Mouse (Mus musculus): ENCODE data around the gene Ceacam16. TPM values are rescaled to one million over a fixed set of nuclear protein-coding genes. Genes with fewer than 3 reads are reported as not detected.
A peak's percentile ranks its signal among the peaks of the same experiment; 100 is the strongest.

Gene Ceacam16
- polyA plus RNA-seq, 1 experiment = 21.7 TPM

DNA sequence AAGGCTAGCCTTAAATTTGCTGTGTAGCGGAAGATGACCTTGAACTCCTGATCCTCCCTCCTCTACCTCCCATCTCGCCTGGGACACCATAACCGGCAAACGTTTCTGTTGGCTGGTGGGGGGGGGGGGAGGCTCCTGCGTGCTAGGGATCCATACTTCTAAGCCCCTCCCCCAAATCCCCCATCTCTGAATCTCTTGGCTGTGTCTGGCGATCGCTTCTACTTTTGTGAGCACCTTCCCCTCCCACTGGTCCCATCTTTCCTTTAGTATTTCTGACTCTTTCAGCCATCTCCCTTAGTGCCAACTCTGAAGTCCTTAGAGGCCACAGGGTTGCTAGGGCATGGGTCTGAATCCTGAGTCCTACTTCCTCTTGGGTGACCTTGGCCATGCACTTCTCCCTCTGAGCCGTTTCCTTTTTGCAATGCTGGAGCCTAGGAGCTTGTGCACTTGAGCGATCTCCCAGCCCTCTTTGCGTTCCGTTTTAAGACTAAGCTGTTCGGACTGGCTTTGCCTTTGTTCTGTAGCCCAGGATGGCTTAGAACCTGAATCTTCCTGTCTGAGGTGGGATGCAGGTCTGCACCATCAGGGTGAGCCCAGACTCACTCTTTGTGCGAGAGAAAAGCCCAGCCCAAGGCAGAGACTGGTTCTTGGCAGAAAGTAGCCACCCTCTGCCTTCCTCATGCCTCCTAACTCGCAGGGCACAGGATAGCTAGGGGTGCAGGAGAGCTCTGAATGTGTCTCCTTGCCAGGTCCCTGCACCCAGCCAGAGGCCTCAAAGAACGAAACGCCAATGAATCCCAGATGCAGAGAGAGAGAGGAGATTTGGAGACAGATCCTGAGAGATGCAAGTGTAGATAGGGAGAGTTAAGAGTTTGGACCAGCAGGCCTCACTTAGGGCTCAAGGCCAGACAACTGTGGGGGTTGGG, 37.6 kb downstream of the Ceacam16 start:
- 0 out of 2 replicates have a peak, but pooled peaks cover 2% of the 10 kb centered on the region for H3K36me3 ChIP-seq (ENCODE audit: control insufficient read depth, insufficient read depth, low read length)
- peak overlapping the region; percentile 12; the same call in 1 of the 2 replicates for H3K4me3 ChIP-seq (ENCODE audit: extremely low read depth, insufficient read depth, insufficient read length)
- no peak for DNase-seq (ENCODE audit: low read depth in 1 of 2, low spot score in 2 of 2)
- peak overlapping the region; percentile 81 for H3K27ac ChIP-seq (ENCODE audit: insufficient read depth, low read length)
- no peak for TF ChIP-seq CTCF (IDR thresholded peaks at IDR 0.05; ENCODE audit: extremely low read depth, insufficient read depth, insufficient read length, insufficient replicate concordance)
- TF ChIP-seq POLR2A (IDR thresholded peaks at IDR 0.05; ENCODE audit: low read depth, low read length) = no peak
- 24% methylated on average over 16 of the region's 16 CpGs for WGBS
- H3K27me3 ChIP-seq (ENCODE audit: control insufficient read depth, insufficient read depth, low read length) = no peaks in the 10 kb centered on the region
- peaks cover 42% of the 10 kb centered on the region for H3K4me1 ChIP-seq (ENCODE audit: control insufficient read depth, insufficient read depth, insufficient read length)

DNA sequence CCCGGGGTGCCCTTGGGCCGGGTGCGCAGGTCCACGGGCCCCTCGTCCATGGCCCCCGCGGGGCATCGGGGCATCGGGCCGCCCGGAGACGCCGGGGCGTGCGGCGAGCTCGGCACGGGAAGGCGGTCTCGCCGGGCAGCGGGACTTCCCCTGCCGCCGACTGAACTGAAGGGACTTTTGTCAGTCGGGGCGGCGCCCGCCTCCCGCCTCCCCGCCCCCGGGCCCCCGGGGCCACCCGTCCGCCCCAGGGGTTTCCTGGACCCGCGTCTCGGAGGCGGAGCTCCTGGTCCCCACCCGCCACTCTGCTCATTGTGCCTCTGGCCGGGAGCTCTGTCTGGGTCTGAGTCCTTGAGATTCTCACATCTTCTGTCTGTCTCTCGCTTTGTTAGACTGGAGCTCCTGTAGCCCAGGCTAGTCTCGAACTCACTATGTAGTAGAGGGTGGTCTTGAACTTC, 38.5 kb downstream of the Ceacam16 start, which contains the start of gene Bcl3:
Gene Bcl3 (minus strand): TSS at position 167 of the 455 bp plus-strand sequence.
- DNase-seq (ENCODE audit: low read depth in 1 of 2, low spot score in 2 of 2) = peak; percentile 49 to 89
- TF ChIP-seq POLR2A (IDR thresholded peaks at IDR 0.05; ENCODE audit: low read depth, low read length) = no peak; the same call in none of the 2 replicates
- TF ChIP-seq CTCF (IDR thresholded peaks at IDR 0.05; ENCODE audit: extremely low read depth, insufficient read depth, insufficient read length, insufficient replicate concordance) = no peak
- peak within 1 kb of the TSS; percentile 81 for H3K27ac ChIP-seq (ENCODE audit: insufficient read depth, low read length)
- peak within 1 kb of the TSS; percentile 65 for H3K4me3 ChIP-seq (ENCODE audit: extremely low read depth, insufficient read depth, insufficient read length)
- peaks cover 50% of the 10 kb centered on the region for H3K4me1 ChIP-seq (ENCODE audit: control insufficient read depth, insufficient read depth, insufficient read length)
- no peaks in the 10 kb centered on the region for H3K27me3 ChIP-seq (ENCODE audit: control insufficient read depth, insufficient read depth, low read length)
- 0 out of 2 replicates have a peak, but pooled peaks cover 2% of the 10 kb centered on the region for H3K36me3 ChIP-seq (ENCODE audit: control insufficient read depth, insufficient read depth, low read length)
- WGBS = 2% methylated on average over 41 of the region's 42 CpGs

DNA sequence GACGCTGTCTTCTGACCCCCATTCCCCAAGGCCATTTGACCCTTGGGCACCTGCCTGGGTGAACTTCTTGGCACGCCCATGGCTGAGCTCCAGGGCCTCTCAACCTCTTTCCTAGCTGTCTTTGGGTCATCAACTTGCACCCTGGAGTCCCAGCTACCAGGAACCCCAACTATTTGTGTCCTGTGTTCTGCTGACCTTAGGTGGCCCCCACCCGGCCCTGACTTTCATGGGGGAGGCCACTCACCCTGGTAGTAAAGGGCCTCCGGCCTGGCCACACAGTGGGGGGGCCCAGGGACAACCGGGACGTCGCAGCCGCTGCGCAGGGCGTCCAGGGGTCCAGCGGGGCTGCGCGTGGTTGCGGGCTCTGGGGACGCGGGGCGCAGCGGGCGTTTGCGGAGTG, 38.9 kb downstream of the Ceacam16 start:
- H3K4me3 ChIP-seq (ENCODE audit: extremely low read depth, insufficient read depth, insufficient read length) = peak overlapping the region; percentile 65
- no peak for DNase-seq (ENCODE audit: low read depth in 1 of 2, low spot score in 2 of 2)
- 0 out of 2 replicates have a peak, but pooled peaks cover 2% of the 10 kb centered on the region for H3K36me3 ChIP-seq (ENCODE audit: control insufficient read depth, insufficient read depth, low read length)
- H3K27me3 ChIP-seq (ENCODE audit: control insufficient read depth, insufficient read depth, low read length) = no peaks in the 10 kb centered on the region
- 12% methylated on average over 20 of the region's 20 CpGs for WGBS
- H3K27ac ChIP-seq (ENCODE audit: insufficient read depth, low read length) = peak overlapping the region; percentile 76
- H3K4me1 ChIP-seq (ENCODE audit: control insufficient read depth, insufficient read depth, insufficient read length) = peaks cover 50% of the 10 kb centered on the region
- TF ChIP-seq POLR2A (IDR thresholded peaks at IDR 0.05; ENCODE audit: low read depth, low read length) = no peak
- no peak for TF ChIP-seq CTCF (IDR thresholded peaks at IDR 0.05; ENCODE audit: extremely low read depth, insufficient read depth, insufficient read length, insufficient replicate concordance)

DNA sequence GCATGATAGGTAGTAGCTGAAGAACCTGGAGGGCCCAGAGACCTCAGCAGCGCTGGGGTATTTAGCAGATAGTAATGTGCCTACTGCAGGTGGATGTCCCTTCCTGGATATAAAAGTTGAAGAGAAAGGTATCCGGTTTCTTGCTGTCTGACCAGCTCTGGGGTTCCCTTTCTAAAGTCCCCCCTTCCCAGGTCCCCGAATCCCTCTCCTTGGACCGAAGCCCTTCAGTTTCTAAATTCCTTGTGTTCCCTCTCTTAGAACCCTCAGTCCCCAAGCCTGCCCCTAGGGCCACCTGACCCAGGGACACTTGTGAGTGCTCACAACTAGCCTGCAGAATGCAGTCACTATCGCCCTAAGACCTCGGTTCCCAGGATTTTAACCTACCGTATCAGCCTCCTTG, 39.5 kb downstream of the Ceacam16 start:
- peak overlapping the region; percentile 76; the same call in 1 of the 2 replicates for H3K27ac ChIP-seq (ENCODE audit: insufficient read depth, low read length)
- H3K36me3 ChIP-seq (ENCODE audit: control insufficient read depth, insufficient read depth, low read length) = 0 out of 2 replicates have a peak, but pooled peaks cover 2% of the 10 kb centered on the region
- H3K4me1 ChIP-seq (ENCODE audit: control insufficient read depth, insufficient read depth, insufficient read length) = peaks cover 50% of the 10 kb centered on the region
- DNase-seq (ENCODE audit: low read depth in 1 of 2, low spot score in 2 of 2) = no peak
- TF ChIP-seq CTCF (IDR thresholded peaks at IDR 0.05; ENCODE audit: extremely low read depth, insufficient read depth, insufficient read length, insufficient replicate concordance) = no peak
- TF ChIP-seq POLR2A (IDR thresholded peaks at IDR 0.05; ENCODE audit: low read depth, low read length) = no peak
- 77% methylated on average over 7 of the region's 7 CpGs for WGBS
- peak overlapping the region; percentile 65 for H3K4me3 ChIP-seq (ENCODE audit: extremely low read depth, insufficient read depth, insufficient read length)
- no peaks in the 10 kb centered on the region for H3K27me3 ChIP-seq (ENCODE audit: control insufficient read depth, insufficient read depth, low read length)

DNA sequence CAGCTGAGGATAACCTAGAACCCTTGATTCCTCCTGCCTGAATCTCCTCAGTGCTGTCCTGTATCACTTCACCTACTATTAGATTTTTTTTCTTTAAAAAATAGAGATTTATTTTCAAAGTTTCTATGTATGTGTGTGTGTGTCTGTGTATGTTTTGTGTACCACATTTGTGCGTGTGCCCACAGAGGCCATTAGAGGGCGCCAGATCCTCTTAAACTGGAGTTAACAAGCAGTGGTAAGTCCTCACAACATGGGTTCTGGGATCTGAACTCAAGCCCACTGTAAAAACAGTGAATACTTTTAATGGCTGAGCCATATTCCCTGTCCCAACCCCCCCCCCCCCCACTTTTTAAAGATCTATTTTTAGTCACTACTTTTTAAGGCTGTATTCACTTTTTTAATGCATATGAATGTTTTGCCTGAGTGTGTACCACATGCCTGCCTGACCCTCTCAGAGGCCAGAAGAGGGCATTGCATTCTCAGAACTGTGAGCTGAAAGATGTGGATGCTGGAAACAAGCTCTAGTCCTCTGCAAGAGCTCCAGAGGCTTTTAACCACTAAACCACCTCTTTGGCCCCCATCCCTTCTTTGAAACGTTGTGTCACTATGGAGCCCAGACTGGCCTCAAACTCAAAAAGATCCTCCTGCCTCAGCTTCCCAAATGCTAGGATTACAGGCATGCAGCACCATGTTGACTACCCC, 40.6 kb downstream of the Ceacam16 start:
- Histone ChIP-seq H3K4me1 (ENCODE audit: control insufficient read depth, insufficient read depth, insufficient read length) (peaks cover 53% of the 10 kb centered on the region), H3K4me3 (ENCODE audit: extremely low read depth, insufficient read depth, insufficient read length) (no peak overlapping the region), H3K27ac (ENCODE audit: insufficient read depth, low read length) (no peak overlapping the region), H3K36me3 (ENCODE audit: control insufficient read depth, insufficient read depth, low read length) (0 out of 2 replicates have a peak, but pooled peaks cover 2% of the 10 kb centered on the region), H3K27me3 (ENCODE audit: control insufficient read depth, insufficient read depth, low read length) (no peaks in the 10 kb centered on the region)
- 62% methylated on average over 3 of the region's 3 CpGs for WGBS
- DNase-seq (ENCODE audit: low read depth in 1 of 2, low spot score in 2 of 2) = no peak
- TF ChIP-seq POLR2A (IDR thresholded peaks at IDR 0.05; ENCODE audit: low read depth, low read length) (no peak), CTCF (IDR thresholded peaks at IDR 0.05; ENCODE audit: extremely low read depth, insufficient read depth, insufficient read length, insufficient replicate concordance) (no peak)

DNA sequence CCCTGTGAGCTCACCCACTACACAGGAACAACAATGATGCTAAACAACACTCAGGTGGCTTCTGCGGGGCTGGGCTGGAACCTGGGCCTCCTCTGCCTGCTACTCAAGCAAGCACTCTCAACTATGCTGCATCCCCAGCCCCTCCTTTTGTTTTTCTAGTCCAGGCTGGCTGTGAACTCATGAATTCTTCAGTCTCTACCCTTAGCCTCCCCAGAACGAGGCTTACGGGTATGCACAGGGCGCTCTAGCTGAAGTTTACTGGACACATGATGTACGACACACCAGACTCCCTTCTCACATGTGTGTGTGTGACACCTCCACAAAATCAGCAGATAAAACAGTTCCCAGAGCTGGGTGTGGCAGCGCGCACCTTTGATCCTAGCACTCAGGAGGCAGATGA, 42.2 kb downstream of the Ceacam16 start:
- no peak for DNase-seq (ENCODE audit: low read depth in 1 of 2, low spot score in 2 of 2)
- TF ChIP-seq CTCF (IDR thresholded peaks at IDR 0.05; ENCODE audit: extremely low read depth, insufficient read depth, insufficient read length, insufficient replicate concordance) = no peak
- TF ChIP-seq POLR2A (IDR thresholded peaks at IDR 0.05; ENCODE audit: low read depth, low read length) = no peak
- H3K4me1 ChIP-seq (ENCODE audit: control insufficient read depth, insufficient read depth, insufficient read length) = peaks cover 51% of the 10 kb centered on the region
- H3K4me3 ChIP-seq (ENCODE audit: extremely low read depth, insufficient read depth, insufficient read length) = no peak overlapping the region
- no peaks in the 10 kb centered on the region for H3K27me3 ChIP-seq (ENCODE audit: control insufficient read depth, insufficient read depth, low read length)
- WGBS = 75% methylated on average over 7 of the region's 7 CpGs
- H3K27ac ChIP-seq (ENCODE audit: insufficient read depth, low read length) = peak overlapping the region; percentile 21; the same call in 1 of the 2 replicates
- 0 out of 2 replicates have a peak, but pooled peaks cover 2% of the 10 kb centered on the region for H3K36me3 ChIP-seq (ENCODE audit: control insufficient read depth, insufficient read depth, low read length)

All from spleen, adult 2 months (tissue).